Mouse (Mus musculus) frontal cortex, postnatal 14 days (tissue): ENCODE data around the gene Psmd4.
"Not testable (repeated sequence)": the region's sequence is repeated elsewhere in the genome, so short reads cannot be mapped to it uniquely, and the experiment has no call there.

Experiments
- DNase-seq, 2 experiments: peaks; one replicate each; pipeline ENCODE4 v3.0.0; 2022; ENCODE audit warnings: low spot score in 2 of 2

Gene Psmd4

DNA sequence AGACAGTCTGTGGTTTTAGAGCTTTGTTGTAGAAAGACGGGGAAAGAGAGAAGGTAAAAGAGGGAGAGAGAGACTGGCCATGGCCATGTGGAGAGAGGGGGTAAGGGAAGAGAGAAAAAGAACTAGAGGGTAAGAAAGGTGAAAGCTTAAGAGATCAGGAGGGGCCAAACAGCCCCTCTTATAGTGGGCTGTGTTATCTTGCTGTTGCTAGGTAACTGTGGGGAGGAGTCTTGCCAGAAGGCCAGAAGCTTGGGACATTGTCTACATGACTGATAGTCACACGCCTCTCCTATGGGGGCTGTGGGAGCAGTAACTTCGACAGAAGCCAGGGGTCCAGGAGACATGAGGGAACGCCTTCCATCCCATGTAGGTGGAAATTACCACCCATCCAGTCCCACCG lies 17.2 kb downstream of the Psmd4 start:
- no peak for DNase-seq

DNA sequence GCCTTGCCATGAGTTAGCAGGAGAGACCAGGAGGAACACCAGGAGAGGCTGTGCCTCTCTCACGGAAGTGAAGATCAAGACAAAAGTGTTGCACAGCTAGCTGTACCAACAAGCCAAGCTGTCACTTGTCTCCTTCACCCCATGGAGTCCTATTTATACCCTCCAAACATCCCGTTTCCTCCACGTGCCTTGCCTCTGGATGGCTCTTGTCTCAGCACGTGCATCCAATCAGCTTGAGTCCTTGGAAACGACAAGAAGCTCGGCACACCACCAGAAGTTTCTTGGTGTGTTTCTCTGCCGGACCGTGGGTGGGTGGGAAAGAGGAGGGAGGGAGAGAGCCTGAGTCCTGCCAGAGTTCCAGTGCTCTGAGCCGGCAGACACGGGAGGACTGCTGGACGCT lies 17.9 kb downstream of the Psmd4 start:
- DNase-seq, result no peak

DNA sequence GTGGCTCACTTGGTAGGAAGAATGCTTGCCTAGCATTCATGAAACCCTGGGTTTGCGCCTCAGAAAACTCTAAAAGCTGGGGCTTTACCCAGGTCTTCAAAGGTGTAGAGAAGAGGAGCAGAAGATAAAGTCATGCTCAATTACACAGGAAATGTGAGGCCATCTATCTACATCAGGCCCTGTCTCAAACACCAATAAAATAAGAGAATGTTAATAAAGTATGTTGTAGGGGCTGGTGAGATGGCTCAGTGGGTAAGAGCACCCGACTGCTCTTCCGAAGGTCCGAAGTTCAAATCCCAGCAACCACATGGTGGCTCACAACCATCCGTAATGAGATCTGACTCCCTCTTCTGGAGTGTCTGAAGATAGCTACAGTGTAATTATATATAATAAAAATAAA lies 21.5 kb downstream of the Psmd4 start:
- not testable (repeated sequence) for DNase-seq

DNA sequence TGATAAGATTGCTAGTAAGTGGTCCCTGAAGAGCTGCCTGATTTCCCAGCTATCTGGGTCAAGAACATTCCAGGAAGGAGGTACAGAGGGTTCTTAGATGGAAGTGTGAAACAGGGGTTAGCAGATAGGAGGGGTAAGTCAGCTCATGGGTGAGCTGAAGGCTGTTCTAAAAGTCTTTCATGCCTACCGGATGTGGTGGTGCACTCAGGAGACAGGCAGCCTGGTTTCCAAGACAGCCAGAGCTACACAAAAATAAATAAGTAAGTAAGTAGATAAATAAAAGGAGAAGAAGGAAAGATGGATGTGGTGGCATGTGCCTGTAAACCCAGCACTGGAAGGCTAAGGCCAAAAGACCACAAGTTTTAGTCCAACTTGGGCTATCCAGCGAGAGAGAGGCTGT lies 23.7 kb downstream of the Psmd4 start:
- no peak for DNase-seq

DNA sequence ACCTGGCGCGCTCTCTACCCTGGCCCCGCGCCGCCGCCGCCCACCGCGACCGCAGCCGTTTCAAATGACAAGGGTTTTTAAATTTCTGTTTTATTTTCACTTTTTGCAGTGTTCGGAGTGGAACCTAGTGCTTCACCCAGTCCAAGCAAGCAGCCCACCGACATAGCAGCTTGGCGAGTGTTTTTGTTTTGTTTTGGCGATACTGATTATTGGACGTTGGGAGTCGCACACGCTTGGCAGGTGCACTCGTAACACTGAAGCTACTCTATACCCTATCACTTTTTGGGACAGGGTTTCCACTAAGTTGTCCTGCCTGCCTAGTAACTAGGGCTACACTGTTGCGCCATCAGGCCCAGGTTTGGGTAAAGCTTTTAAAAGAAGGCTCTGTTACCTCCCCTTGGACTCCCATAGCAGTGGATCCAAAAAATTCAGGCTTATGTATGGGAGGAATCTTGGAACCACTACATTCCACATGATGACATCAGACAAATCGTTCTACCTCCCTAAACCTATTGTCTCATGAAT lies 25.8 kb downstream of the Psmd4 start:
- DNase-seq, result no peak

DNA sequence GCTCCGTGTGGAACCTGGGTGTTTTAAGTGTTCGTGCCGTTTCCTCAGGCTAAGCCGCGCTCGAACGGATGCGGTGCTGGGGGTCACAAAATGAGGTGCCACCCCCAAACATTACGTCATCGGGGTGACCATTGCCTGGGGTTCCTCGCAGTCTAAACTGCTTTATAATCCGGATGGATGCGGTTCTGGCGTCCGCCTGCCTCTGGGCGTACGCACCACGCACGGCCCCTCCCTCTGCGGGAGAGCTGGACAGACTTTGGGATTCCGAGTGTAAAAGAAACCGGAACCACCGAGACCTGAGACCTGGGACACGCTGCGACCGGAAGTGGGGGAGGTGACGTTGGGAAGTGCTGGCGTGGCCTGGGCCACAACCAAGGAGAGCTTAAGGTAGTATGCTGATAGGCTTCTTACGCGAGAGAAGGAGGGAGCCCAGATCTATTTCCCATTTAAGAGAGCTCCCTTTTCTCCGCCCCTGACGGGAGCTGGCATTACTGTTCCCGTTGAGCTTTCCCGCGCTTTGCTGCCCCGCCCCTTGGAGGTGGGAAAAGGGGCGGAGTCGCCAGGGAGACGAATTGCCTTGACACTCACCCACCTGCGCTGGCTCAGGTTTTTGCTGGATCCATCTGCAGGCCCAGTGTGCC lies 26.4 kb downstream of the Psmd4 start:
- peak; percentile 92 for DNase-seq

DNA sequence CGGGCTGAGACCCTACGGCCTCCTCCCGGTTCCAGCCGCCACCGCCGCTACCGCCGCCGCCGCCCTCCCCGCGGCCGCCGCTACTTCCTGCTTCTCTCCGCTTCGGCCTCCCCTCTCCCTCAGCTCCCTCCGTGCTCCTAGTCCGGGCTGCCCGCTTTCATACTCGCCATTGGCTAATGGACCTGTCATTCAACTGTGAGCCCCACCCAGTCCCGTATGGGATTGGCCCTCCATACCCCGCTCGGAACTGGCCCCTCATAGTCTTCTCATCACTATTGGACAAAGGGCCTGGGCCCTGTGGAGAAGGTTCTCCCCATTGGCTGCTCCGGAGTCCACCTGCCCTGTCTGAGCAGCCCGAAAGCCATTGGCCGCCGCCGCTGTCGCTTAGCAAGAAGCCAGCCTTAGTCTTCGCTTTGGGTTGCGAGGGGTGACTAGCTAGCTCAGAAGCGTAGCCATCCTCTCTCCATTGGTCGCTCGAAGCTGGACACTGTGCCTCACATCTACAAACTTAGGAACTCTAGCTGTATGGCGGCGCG lies 27.0 kb downstream of the Psmd4 start, which contains the start of gene Zfp687:
Gene Zfp687, minus strand, starts transcription at position 112 of the 536 bp plus-strand sequence.
- peak; percentile 99 to 100 for DNase-seq

DNA sequence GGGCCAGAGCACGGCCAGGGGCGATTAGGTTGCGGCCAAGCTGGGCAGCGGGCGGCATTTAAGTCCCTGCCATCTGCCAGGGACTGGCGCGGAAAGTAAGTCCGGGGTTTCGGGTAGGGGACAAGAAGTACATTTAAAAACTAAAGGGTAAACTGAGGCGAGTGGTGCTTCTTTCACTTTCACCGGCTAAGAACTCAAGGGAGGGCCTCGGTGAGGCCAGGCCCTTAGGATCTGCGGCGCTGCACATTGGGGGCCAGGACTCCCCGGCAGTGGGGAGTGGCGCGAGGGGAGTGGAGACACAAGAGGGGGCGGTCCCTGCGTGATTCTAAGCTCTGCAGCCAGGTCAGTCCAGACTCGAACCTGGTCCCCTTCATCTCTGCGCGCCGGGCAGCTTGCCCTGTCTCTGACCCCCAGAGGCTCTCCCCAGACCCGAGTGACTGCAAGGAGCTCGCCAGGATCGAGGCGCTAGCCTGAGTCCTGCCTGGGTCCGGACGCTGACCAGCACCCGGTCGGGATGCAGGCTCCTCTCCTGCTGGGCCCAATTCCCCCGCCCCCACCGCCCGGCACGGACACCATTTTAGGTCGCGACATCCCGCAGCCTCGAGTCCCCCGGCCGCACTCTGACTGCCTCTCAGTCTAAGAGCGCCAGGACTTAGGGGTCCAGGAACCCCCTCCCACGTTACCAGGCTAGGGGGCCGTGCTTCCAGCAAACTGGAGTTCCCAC lies 27.8 kb downstream of the Psmd4 start:
- DNase-seq, result peak; percentile 38 to 40

DNA sequence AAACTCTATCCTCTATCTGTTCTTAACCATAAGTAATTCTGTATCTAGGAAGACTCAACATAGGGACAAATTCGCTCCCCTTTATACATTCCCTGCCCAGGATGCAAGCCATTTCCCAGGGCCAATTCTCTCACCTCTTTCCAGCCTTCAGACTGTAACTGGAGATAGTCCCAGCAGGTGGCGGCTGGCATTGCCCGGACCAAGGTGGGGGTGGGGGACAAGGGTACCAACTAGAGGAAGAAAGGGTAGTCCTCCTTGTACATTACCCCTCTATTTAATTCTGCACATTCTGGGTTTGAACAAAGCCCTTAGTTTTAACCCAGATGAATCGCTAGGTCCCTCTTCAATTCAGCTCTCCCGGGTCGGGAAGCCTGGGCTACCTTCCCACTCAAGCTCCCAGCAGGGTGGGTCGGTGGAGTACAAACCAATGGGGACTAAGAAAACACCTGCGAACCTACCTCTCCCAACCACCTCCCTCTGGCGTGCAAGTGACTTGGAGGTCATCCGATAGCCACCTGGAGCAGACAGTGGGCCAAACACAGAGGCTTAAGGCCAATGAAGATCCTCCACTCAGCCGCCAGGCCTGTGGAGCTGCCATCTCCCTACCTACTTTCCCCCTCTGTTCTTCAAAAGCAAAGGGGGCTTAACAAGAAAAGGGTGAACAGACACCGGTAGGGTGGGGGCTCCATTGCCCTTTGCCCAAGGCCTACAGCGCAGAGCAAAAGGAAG lies 28.6 kb downstream of the Psmd4 start:
- no peak for DNase-seq

DNA sequence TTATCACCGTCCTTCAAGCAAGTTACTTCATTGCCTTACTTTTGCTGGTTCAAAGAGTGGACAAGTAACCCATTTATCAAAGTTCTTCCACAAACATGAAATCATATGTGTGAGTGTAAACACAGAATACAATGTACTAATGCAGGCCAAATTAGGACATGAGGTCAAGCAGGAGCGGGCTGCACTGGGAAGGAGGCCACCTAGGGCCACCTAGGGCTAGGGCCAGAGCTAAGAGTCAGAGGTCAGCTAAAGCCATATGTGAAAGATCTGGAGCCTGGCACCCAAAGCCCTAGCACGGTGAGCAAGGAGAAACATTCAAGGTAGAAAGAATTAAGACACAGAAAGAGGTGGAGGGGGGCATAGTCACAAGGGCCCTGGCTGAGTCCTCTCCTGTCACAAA lies 29.4 kb downstream of the Psmd4 start:
- no peak for DNase-seq

DNA sequence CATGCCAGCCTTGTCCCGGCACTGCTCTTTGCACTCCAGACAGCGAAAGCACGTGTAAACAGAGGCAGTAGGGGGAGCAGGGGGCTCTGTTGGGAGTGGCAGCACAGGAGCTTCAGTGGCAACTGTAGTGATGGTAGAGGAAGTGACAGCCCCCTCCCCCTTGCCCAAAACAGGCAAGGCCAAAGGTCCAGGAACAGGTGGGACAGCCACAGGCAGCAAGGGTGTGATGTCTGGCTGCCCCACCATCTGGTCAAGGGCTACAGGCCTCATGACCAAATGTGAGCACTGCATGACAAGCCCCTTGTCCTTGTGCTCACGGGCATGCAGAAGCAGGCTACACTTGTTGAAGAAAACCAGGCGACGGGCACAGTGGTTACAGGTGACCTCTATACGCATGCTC lies 32.0 kb downstream of the Psmd4 start:
- DNase-seq, result no peak

DNA sequence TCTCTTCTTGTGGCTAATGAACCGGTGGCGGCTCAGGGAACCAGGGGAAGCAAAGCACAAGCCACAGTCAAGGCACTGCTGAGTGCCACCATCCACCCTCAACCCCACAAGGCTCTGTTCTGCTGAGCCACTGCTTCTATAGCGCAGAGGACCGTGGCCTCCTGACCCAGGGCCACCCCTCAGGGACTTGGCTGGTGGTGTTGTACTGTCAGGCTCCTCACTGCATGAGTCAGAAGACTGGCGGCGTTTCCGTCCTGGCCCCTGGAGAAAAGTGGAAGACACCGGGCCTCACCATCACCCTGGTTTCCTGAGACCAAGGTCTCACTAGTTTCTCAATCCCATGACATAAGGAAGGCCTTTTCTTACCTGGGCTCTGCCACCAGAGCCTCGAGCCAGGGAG lies 34.7 kb downstream of the Psmd4 start:
- no peak for DNase-seq

DNA sequence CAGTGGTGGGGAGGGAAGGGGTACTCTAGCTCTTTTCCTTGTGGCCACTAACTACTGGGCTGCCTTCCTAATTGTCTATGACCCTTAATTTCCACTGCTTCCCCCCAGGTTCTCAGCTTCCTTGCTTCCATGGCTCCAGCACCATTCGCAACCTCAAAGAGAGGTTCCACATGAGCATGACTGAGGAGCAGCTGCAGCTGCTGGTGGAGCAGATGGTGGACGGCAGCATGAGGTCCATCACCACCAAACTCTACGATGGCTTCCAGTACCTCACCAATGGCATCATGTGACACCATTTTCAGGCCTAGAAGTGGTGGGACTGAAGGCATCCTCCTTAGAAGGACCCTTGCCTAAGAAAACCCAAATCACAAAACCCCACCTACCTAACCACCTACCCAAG lies 36.8 kb downstream of the Psmd4 start:
- no peak for DNase-seq

DNA sequence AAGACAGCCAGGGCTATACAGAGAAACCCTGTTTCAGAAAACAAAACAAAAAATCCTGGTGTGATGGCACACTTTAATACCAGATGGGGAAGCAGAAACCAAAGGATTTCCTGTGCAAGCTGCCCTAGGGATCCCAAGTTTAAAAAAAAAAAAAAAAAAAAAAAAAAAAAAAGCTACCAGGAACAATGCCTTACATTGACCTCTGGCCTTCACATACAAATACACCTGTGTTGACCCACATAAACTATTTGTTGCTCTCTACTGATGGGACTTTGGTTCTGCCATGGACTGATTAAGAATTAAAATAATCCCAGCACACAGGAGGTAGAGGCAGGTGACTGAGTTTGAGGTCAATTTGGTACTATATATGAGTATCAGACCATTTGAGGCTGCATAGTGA lies 39.1 kb downstream of the Psmd4 start:
- no peak for DNase-seq

DNA sequence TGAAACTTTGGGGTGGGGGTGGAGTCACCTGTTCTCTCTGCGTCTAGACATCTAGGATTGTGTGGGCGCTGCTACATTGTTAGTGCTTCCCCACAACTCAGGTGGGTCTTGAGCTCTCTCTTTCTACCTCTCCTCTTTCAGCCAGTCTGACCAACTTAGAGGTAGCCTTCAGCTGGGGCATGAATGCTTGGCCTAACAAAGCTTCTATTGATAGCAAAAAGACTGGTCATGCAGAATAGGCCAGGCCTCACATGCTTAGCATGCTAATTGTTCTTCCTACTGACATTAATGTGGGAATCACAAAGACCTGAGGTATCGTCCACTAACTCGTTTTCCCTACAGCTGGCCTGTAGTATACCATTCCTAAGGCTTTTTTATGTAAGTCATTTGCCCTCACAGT lies 39.8 kb downstream of the Psmd4 start:
- DNase-seq, result no peak

DNA sequence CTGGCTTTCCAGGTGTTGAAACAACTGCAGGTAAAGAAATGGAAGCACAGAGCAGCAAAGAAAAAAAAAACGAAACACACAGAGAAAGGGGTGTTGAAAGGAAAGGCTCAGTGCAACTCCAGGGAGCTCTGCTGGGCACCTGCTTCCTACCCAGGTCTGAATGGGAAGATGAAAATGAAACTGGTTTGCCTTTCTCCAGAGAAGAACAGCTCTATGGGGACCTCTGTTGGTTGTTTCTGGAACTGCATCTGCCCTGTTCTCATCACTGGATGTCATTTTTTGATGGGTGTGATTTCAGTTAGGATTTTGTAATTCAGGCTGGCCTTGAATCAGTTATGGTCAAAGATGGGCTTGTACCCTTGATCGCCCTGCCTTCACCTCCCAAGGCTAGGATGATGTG lies 45.5 kb downstream of the Psmd4 start:
- DNase-seq, result peak in 1 of 2 experiments; percentile 80

DNA sequence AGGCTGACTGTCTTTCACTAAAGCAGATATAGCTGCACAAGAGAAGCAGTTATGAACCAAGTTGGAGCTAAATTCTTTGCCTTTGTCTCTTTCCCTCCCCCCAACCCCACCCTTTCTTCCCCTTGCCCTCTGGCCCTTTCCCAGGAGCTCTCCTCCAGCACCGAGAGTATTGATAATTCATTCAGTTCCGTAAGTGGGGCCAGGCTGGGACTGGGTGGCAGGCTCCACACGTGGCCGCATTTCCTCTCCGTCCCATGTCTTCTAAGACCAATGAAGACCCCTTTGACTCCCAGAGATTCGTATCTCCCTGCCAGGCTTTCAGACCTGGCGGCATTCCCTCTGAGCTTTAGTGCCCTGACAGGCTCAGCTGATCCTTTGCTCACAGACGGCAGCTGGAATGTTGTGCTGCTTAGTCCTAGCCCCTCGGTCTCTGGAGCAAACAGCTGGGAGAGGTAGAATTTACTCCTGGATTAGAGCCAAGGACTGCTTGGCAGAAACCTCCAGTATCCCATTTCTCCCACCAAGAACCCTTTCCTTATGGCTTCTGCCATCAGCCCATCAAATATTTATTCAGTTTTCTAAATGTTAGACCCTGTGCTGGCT lies 53.2 kb downstream of the Psmd4 start:
- no peak for DNase-seq

DNA sequence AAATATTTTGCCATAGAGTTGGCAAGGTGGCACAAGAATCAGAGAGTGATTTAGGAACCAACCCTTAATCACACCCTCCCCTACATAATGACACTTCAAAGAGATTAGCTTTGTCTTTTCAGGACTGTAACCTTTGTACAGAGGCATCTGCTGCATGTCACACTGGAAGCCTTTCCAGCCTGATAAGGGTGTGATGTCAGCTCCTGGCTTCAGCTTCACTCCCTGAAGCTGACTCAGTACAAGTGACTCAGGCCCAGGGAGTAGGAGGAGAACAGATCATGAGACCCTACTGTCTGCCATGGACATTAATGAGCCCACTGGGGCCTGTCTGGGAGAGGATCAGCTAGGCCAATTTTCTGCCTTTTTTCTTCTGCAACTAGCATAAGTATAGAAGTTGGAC lies 54.8 kb downstream of the Psmd4 start:
- no peak for DNase-seq

DNA sequence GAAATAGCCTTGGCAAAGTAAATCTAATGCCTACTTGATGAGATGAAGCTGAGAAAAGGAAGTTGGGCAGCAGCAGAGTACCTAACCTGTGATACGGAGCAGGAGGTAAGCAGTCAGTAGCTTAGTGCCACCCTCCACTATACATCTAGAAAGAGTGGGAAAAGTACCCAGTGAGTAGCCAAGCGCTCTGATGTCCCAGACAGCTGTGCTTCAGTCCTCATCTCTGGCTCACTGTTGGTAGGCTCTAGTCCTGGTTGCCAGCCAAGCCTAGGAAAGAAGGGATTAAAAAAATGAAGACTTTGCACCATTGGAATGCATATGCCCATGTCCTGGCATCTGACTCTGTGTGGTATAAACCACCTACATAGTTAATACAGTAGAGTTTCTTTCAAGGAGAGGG lies 56.9 kb downstream of the Psmd4 start:
- DNase-seq, result no peak

DNA sequence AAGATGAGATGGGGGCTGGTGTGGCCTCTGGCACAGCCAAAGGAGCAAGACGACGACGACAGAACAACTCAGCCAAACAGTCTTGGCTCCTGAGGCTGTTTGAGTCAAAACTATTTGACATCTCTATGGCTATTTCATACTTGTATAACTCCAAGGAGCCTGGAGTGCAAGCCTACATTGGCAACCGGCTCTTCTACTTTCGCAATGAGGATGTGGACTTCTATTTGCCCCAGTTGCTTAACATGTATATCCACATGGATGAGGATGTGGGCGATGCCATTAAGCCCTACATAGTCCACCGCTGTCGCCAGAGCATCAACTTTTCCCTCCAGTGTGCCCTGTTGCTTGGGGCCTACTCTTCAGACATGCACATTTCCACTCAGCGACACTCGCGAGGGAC lies 58.1 kb downstream of the Psmd4 start:
- DNase-seq, result no peak
